Mouse (Mus musculus) erythroblast, embryonic 14.5 days (primary cell): Measurements from ENCODE around the gene Flot1.

Experiments used
- GATA1 ChIP-seq: IDR thresholded peaks from 2 replicates; pipeline ENCODE4 v1.6.1; 2012; ENCODE audit warnings: low read length, inconsistent platforms, mixed read lengths
- TAL1 ChIP-seq: IDR thresholded peaks from 3 replicates; pipeline ENCODE4 v1.6.1; 2012; ENCODE audit warnings: low read length, inconsistent platforms, mixed read lengths

GRCm38 (mm10) chr17:35822964-35823937 is at the start of gene Flot1:
- TF ChIP-seq GATA1 = no peak
- no peak for TF ChIP-seq TAL1
